Mouse (Mus musculus) CH12.LX (cell line): ENCODE data around the gene Tkfc.

Experiments used
- MEF2A ChIP-seq: IDR thresholded peaks from 2 replicates; pipeline ENCODE4 v1.6.1; 2014; ENCODE audit warnings: low read depth, mild to moderate bottlenecking, inconsistent platforms, low read length, improper control_type of control experiment, borderline replicate concordance
- NRF1 ChIP-seq: IDR thresholded peaks from 2 replicates; pipeline ENCODE4 v1.6.1; 2014; ENCODE audit warnings: low read depth, mild to moderate bottlenecking, inconsistent platforms, low read length, improper control_type of control experiment, moderate library complexity
- POLR2A ChIP-seq: IDR thresholded peaks from 2 replicates; pipeline ENCODE4 v1.6.1; 2011; ENCODE audit warnings: low read depth, mild to moderate bottlenecking, improper control_type of control experiment, low read length
- USF1 ChIP-seq: IDR thresholded peaks from 2 replicates; pipeline ENCODE4 v1.6.1; 2014; ENCODE audit warnings: low read depth, mild to moderate bottlenecking, inconsistent platforms, low read length, improper control_type of control experiment
- USF2 ChIP-seq: conservative IDR thresholded peaks from 2 replicates; pipeline ENCODE4 v1.6.1; 2011; ENCODE audit warnings: low read depth, low read length, improper control_type of control experiment

DNA sequence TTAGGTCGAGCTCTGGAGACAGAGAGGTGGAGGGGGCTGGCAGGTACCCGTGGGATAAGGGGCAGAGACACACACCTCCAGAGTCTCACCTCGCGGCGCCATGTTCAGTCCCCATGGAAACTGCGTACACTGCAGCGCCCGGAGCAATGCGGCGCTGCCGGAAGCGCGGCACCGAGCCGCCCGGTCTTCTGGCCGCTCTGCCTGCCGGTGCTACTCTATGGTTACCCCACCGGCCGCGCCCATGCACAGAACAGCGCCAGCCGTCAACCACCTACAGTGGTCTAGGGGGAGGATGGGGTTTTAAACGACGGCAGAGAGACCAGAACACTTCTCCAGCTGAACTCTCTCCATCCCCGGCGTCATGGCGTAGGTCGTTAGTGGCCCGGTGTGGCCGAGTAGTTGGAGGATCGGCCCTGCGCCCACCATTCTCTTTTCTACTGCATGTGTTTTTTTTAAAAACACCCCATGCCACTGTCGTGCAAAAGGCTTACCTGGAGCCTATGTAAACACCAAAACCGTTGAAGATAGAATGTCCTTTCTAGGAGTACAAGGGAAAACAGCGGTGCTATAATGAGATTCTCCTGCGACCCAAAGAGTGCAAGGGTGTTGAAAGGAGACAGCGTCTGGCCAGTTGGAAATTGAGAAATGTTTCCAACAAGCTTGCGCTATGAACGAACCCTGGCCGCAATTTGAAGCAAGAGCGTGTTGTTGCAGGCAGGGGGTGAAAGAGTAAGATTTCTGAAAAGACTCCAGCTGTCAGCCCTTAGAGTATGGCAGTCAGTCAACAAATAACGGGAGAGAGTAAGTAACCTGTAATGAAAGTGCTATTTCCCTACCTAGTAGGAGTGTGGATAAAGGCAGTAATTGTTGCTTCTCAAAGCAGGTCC lies 49.6 kb downstream of the Tkfc start, which contains the start of gene Tmem216:
- TF ChIP-seq USF1 (no peak), MEF2A (peak; percentile 67), NRF1 (peak; percentile 55), USF2 (no peak), POLR2A (peak; percentile 60)
